In the genomic region with DNA sequence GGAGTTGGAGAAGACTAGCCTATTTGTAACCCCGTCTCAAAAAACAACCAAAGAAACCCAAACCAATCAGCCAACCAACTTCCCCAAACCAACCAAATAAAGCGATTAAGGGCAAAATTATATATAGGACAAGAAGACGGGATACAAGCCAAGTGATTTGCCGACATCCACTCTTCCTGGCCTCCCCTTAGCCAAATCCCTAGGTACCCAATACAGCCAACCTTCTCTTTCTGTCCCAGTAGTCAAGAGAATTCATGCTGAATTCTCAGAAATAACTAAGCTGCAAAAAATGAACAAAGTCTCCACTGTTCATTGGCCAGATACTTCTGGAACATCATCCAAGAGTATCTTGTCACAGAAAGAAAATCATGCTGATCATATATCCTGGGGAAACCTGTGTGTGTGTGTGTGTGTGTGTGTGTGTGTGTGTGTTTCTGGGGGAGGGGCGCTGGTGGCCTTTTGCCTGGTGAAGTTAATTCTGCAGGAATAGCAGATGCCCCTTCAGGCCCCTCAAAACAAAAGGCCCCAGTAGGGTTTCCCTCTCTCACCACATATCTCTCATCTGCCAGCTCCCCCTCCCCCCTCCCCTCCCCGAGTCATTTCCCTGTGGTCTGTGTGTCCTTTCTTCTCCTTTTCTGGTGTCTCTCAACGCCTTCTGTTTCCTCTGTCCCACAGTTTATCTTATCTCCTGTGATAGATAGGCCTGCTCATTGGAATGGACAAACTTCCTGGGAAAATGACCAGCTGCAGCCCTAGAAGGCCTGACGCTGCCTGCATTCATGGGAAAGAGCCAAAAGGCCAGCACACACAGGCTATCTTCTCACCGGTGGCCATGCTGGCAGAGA, we compare ENCODE assay signal across 9 mouse cellular contexts. TPM values are rescaled to one million over a fixed set of nuclear protein-coding genes. Genes with fewer than 3 reads are reported as not detected.
A peak's percentile ranks its signal among the peaks of the same experiment; 100 is the strongest.
DNase-seq lines count a peak whose midpoint lies in the region; ATAC-seq and TF ChIP-seq lines count a peak whose summit lies in the region.
"Had no signal": no experiment of that assay in that cellular context is flagged by ENCODE, and none has a peak within 500 bp of the region (broad histone marks: within the 10 kb centered on the region; RNA-seq: fewer than 3 reads in every experiment).

No protein-coding gene starts in this region.

- peak overlapping the region; percentile 7; the same call in 1 of the 2 replicates for H3K4me2 ChIP-seq in lung, embryonic 14.5 days
- H3K4me2 ChIP-seq in forebrain, postnatal 0 days (ENCODE audit: low read depth), result no peak overlapping the region

- H3K27ac ChIP-seq in lung, embryonic 14.5 days (ENCODE audit: low read depth), result peak overlapping the region; percentile 89
- H3K27ac ChIP-seq in forebrain, postnatal 0 days (ENCODE audit: low read depth, low read length), result no peak overlapping the region

- no peak for TF ChIP-seq CTCF in lung, embryonic 14.5 days (IDR thresholded peaks at IDR 0.05; ENCODE audit: low read depth)
- no peak for TF ChIP-seq CTCF in lung, adult 2 months (IDR thresholded peaks at IDR 0.05; ENCODE audit: insufficient read depth, low read length)
- TF ChIP-seq CTCF in forebrain, postnatal 0 days (IDR thresholded peaks at IDR 0.05; ENCODE audit: low read depth), result no peak

- no peaks in the 10 kb centered on the region for H3K9me3 ChIP-seq in lung, embryonic 14.5 days (ENCODE audit: low read depth, low read length)
- H3K9me3 ChIP-seq in forebrain, postnatal 0 days (ENCODE audit: low read length), result no peaks in the 10 kb centered on the region

- 34% methylated on average over 9 of the region's 9 CpGs for WGBS in lung, embryonic 14.5 days
- 40% methylated on average over 9 of the region's 9 CpGs for WGBS in lung, adult 2 months
- WGBS in forebrain, postnatal 0 days, result 54% methylated on average over 9 of the region's 9 CpGs

- H3K4me1 ChIP-seq in lung, embryonic 14.5 days (ENCODE audit: insufficient read depth), result peaks cover 7% of the 10 kb centered on the region
- peaks cover 7% of the 10 kb centered on the region; the same call in 1 of the 2 replicates for H3K4me1 ChIP-seq in lung, adult 2 months (ENCODE audit: control insufficient read depth, insufficient read depth, low read length)
- 0 out of 2 replicates have a peak, but pooled peaks cover 2% of the 10 kb centered on the region for H3K4me1 ChIP-seq in forebrain, postnatal 0 days (ENCODE audit: insufficient read depth)

- DNase-seq in lung, embryonic 14.5 days, result peak; percentile 84
- DNase-seq in lung, adult 2 months, result no peak
- peak; percentile 14 for DNase-seq in heart, postnatal 25 days (ENCODE audit: low spot score)
- DNase-seq in lung, postnatal 36 days, result peak; percentile 58
- DNase-seq in testis, postnatal 14 days (ENCODE audit: low spot score), result peak; percentile 57
- no peak for DNase-seq in forebrain, postnatal 0 days
- DNase-seq in frontal cortex, postnatal 10 days (ENCODE audit: low spot score in 2 of 2), result no peak
- DNase-seq in kidney, postnatal 14 days, result no peak

- H3K9ac ChIP-seq in lung, embryonic 14.5 days, result no peak overlapping the region
- no peak overlapping the region for H3K9ac ChIP-seq in forebrain, postnatal 0 days

- H3K36me3 ChIP-seq in lung, embryonic 14.5 days (ENCODE audit: insufficient read depth), result no peaks in the 10 kb centered on the region
- H3K36me3 ChIP-seq in forebrain, postnatal 0 days (ENCODE audit: insufficient read depth), result no peaks in the 10 kb centered on the region

- no peaks in the 10 kb centered on the region for H3K27me3 ChIP-seq in lung, embryonic 14.5 days (ENCODE audit: insufficient read depth, low read length)
- H3K27me3 ChIP-seq in forebrain, postnatal 0 days (ENCODE audit: insufficient read depth, low read length), result no peaks in the 10 kb centered on the region

- no peak overlapping the region for H3K4me3 ChIP-seq in lung, embryonic 14.5 days (ENCODE audit: low read depth, low read length)
- H3K4me3 ChIP-seq in lung, adult 2 months (replicated peaks; ENCODE audit: extremely low read depth, low read depth, low read length), result no peak overlapping the region
- H3K4me3 ChIP-seq in forebrain, postnatal 0 days (ENCODE audit: low read depth, low read length), result no peak overlapping the region

- ATAC-seq in lung, embryonic 14.5 days (ENCODE audit: insufficient read depth), result peak; percentile 91
- no peak for ATAC-seq in forebrain, postnatal 0 days

- TF ChIP-seq POLR2A in lung, adult 2 months (IDR thresholded peaks at IDR 0.05; ENCODE audit: borderline replicate concordance, extremely low read depth, low read depth, low read length), result no peak

- intact Hi-C loops in heart, postnatal 25 days (cut with DNase I), result no loop called here

RNA-seq across cellular contexts. Expression of gene Fndc7, which starts 3.9 kb away (rescaled TPM):
- 0.12 and 0.59 TPM in 2 replicates for polyA plus RNA-seq in lung, embryonic 14.5 days (2014; fragmentation: Nextera tagmentation; extraction: Ambion mirVana)
- 1.3 and 1.7 TPM in 2 replicates for polyA plus RNA-seq in lung, adult 2 months (2012; rRNA removed)
- under 1 TPM in 1 of 2 experiments, not detected in 1; 0.05 TPM for total RNA-seq in heart, postnatal 25 days (2021)
- 0.24 TPM in 1 of 2 replicates, not detected in the other for total RNA-seq in forebrain, postnatal 0 days (2014; rRNA removed)
- polyA plus RNA-seq in forebrain, postnatal 0 days (2015; fragmentation: Nextera tagmentation; extraction: Ambion mirVana), result not detected in 2 replicates

RNA-seq across cellular contexts. Expression of gene Prpf38b, which starts 25.6 kb away (rescaled TPM):
- 65.8 and 72.0 TPM in 2 replicates for polyA plus RNA-seq in lung, embryonic 14.5 days (2014; fragmentation: Nextera tagmentation; extraction: Ambion mirVana)
- 48.9 and 64.0 TPM in 2 replicates for polyA plus RNA-seq in lung, adult 2 months (2012; rRNA removed)
- total RNA-seq in heart, postnatal 25 days (2021), result 10 to 100 TPM; 18.8 to 20.6 TPM
- total RNA-seq in forebrain, postnatal 0 days (2014; rRNA removed), result 24.9 and 33.4 TPM in 2 replicates
- 17.5 and 34.3 TPM in 2 replicates for polyA plus RNA-seq in forebrain, postnatal 0 days (2015; fragmentation: Nextera tagmentation; extraction: Ambion mirVana)

RNA-seq across cellular contexts. Expression of gene Stxbp3, which starts 45.6 kb away (rescaled TPM):
- polyA plus RNA-seq in lung, embryonic 14.5 days (2014; fragmentation: Nextera tagmentation; extraction: Ambion mirVana), result 33.8 and 35.0 TPM in 2 replicates
- 7.4 and 14.6 TPM in 2 replicates for polyA plus RNA-seq in lung, adult 2 months (2012; rRNA removed)
- 10 to 100 TPM; 23.4 to 23.9 TPM for total RNA-seq in heart, postnatal 25 days (2021)
- total RNA-seq in forebrain, postnatal 0 days (2014; rRNA removed), result 9.5 and 9.7 TPM in 2 replicates
- 8.2 and 11.2 TPM in 2 replicates for polyA plus RNA-seq in forebrain, postnatal 0 days (2015; fragmentation: Nextera tagmentation; extraction: Ambion mirVana)

RNA-seq across cellular contexts. Expression of gene Henmt1, which starts 53.8 kb away (rescaled TPM):
- polyA plus RNA-seq in lung, embryonic 14.5 days (2014; fragmentation: Nextera tagmentation; extraction: Ambion mirVana), result 0.28 and 0.63 TPM in 2 replicates
- 0.19 TPM in 1 of 2 replicates, not detected in the other for polyA plus RNA-seq in lung, adult 2 months (2012; rRNA removed)
- total RNA-seq in heart, postnatal 25 days (2021), result not detected
- total RNA-seq in forebrain, postnatal 0 days (2014; rRNA removed), result 0.24 and 9.9 TPM in 2 replicates
- 2.2 and 2.4 TPM in 2 replicates for polyA plus RNA-seq in forebrain, postnatal 0 days (2015; fragmentation: Nextera tagmentation; extraction: Ambion mirVana)

RNA-seq across cellular contexts. Expression of gene Gm9857, which starts 54.3 kb away (rescaled TPM):
- polyA plus RNA-seq in lung, embryonic 14.5 days (2014; fragmentation: Nextera tagmentation; extraction: Ambion mirVana), result not detected in 2 replicates
- not detected in 2 replicates for polyA plus RNA-seq in lung, adult 2 months (2012; rRNA removed)
- not detected for total RNA-seq in heart, postnatal 25 days (2021)
- total RNA-seq in forebrain, postnatal 0 days (2014; rRNA removed), result not detected in 2 replicates
- 0.52 TPM in 1 of 2 replicates, not detected in the other for polyA plus RNA-seq in forebrain, postnatal 0 days (2015; fragmentation: Nextera tagmentation; extraction: Ambion mirVana)
- polyA plus RNA-seq: spleen, adult 2 months had no signal

Comparison
In these comparisons a context has a peak if more than half of its experiments do, and no peak if none do; other contexts are left out.
1. DNase-seq: peak in lung, embryonic 14.5 days (single experiment), heart, postnatal 25 days (single experiment), lung, postnatal 36 days (single experiment) and testis, postnatal 14 days (single experiment); none in lung, adult 2 months (single experiment), forebrain, postnatal 0 days (single experiment), frontal cortex, postnatal 10 days (0 of 2) and kidney, postnatal 14 days (single experiment).